Mouse (Mus musculus) intestine, embryonic 14.5 days (tissue): Measurements from ENCODE around the gene Lamc2. TPM values are rescaled to one million over a fixed set of nuclear protein-coding genes. Genes with fewer than 3 reads are reported as not detected.

ENCODE experiments used
- ATAC-seq: fragments of 200-750 bp; cut with Nextera tagmentation; replicated peaks from 2 replicates; pipeline ENCODE4 v1.8.0; 2017; ENCODE audit warnings: low read depth, moderate number of reproducible peaks, moderate TSS enrichment, moderate library complexity; ENCODE audit not compliant: low FRiP score, low TSS enrichment
- DNase-seq: peaks from one replicate; pipeline ENCODE4 v3.0.0-alpha.2; 2018; ENCODE audit warnings: low spot score
- H3K27ac ChIP-seq: fragments of 300-500 bp; sonication (generic); 2 replicates; pipeline ENCODE4 v1.5.1; 2014; ENCODE audit warnings: low read depth, mild to moderate bottlenecking, control low read depth
- H3K27me3 ChIP-seq: fragments of 300-500 bp; sonication (generic); replicated peaks from 2 replicates; pipeline ENCODE4 v1.6.1; 2014; ENCODE audit warnings: low read length, control low read depth; ENCODE audit not compliant: control insufficient read depth, insufficient read depth
- H3K36me3 ChIP-seq: fragments of 300-500 bp; sonication (generic); 2 replicates; pipeline ENCODE4 v1.6.1; 2014; ENCODE audit warnings: low read length, control low read depth; ENCODE audit not compliant: control insufficient read depth, insufficient read depth
- H3K4me1 ChIP-seq: fragments of 300-500 bp; sonication (generic); replicated peaks from 2 replicates; pipeline ENCODE4 v1.6.1; 2014; ENCODE audit warnings: low read length, control low read depth, mixed read lengths; ENCODE audit not compliant: control insufficient read depth, insufficient read depth
- H3K4me2 ChIP-seq: fragments of 300-500 bp; sonication (generic); 2 replicates; pipeline ENCODE4 v1.6.1; 2014; ENCODE audit warnings: low read length
- H3K4me3 ChIP-seq: fragments of 300-500 bp; sonication (generic); 2 replicates; pipeline ENCODE4 v1.5.1; 2014; ENCODE audit warnings: low read depth, low read length, control low read depth, mixed read lengths
- H3K9ac ChIP-seq: fragments of 300-500 bp; sonication (generic); 2 replicates; pipeline ENCODE4 v1.6.1; 2014; ENCODE audit warnings: mild to moderate bottlenecking, low read length
- H3K9me3 ChIP-seq: fragments of 300-500 bp; sonication (generic); 2 replicates; pipeline ENCODE4 v1.6.1; 2016; ENCODE audit warnings: low read length, control low read depth; ENCODE audit not compliant: control insufficient read depth
- whole genome bisulfite sequencing: fragments of 180-500 bp; shearing (Covaris S2); extraction: QIAGEN DNeasy Blood & Tissue Kit; methylation state at CpG from one replicate; pipeline ENCODE4 v1.1.7; 2014; 5-methylcytosine and 5-hydroxymethylcytosine counted together
- polyA plus RNA-seq: library from polyadenylated mRNA; unstranded; fragments of >200 nt; fragmentation: Nextera tagmentation; extraction: Ambion mirVana; gene quantifications from 2 replicates; pipeline ENCODE4 v1.2.1, GENCODE M21; 2014

The Lamc2 gene
- polyA plus RNA-seq, 1 experiment from 2014 or later = 9.2 TPM

- no peaks in the 10 kb centered on the region for H3K27me3 ChIP-seq
- ATAC-seq (no peak), DNase-seq (no peak)
- no peak overlapping the region for H3K4me3 ChIP-seq
- no peak overlapping the region for H3K4me2 ChIP-seq
- no peak overlapping the region for H3K9ac ChIP-seq
- 75% methylated on average over 11 of the region's 11 CpGs for WGBS
- no peak overlapping the region for H3K27ac ChIP-seq
- no peaks in the 10 kb centered on the region for H3K36me3 ChIP-seq
- H3K4me1 ChIP-seq = peaks cover 19% of the 10 kb centered on the region
- no peaks in the 10 kb centered on the region for H3K9me3 ChIP-seq
Observed at GRCm38 (mm10) chr1:153144021-153144420, 42.2 kb downstream of the Lamc2 start.

- DNase-seq = peak; percentile 60
- no peak overlapping the region for H3K9ac ChIP-seq
- WGBS = 19% methylated on average over 8 of the region's 8 CpGs
- peak overlapping the region; percentile 13; the same call in 1 of the 2 replicates for H3K4me2 ChIP-seq
- peaks cover 27% of the 10 kb centered on the region for H3K4me1 ChIP-seq
- H3K4me3 ChIP-seq = no peak overlapping the region
- H3K36me3 ChIP-seq = no peaks in the 10 kb centered on the region
- peak; percentile 86 for ATAC-seq
- H3K9me3 ChIP-seq = no peaks in the 10 kb centered on the region
- H3K27me3 ChIP-seq = no peaks in the 10 kb centered on the region
- H3K27ac ChIP-seq = peak overlapping the region; percentile 14; the same call in 1 of the 2 replicates
Observed at GRCm38 (mm10) chr1:153140747-153141228, 45.5 kb downstream of the Lamc2 start.

GRCm38 (mm10) chr1:153140265-153140664, 46.0 kb downstream of the Lamc2 start:
- Histone ChIP-seq H3K9ac (no peak overlapping the region), H3K36me3 (no peaks in the 10 kb centered on the region), H3K4me2 (0 out of 2 replicates have a peak overlapping the region, but pooled peaks have one; percentile 13), H3K4me3 (no peak overlapping the region), H3K9me3 (no peaks in the 10 kb centered on the region), H3K4me1 (peaks cover 27% of the 10 kb centered on the region), H3K27me3 (no peaks in the 10 kb centered on the region), H3K27ac (0 out of 2 replicates have a peak overlapping the region, but pooled peaks have one; percentile 14)
- DNase-seq (no peak), ATAC-seq (no peak)
- 59% methylated on average over 11 of the region's 11 CpGs for WGBS

GRCm38 (mm10) chr1:153139635-153140034, 46.6 kb downstream of the Lamc2 start:
- no peak overlapping the region for H3K4me3 ChIP-seq
- H3K36me3 ChIP-seq = no peaks in the 10 kb centered on the region
- peaks cover 31% of the 10 kb centered on the region for H3K4me1 ChIP-seq
- H3K4me2 ChIP-seq = no peak overlapping the region
- WGBS = 42% methylated on average over 7 of the region's 7 CpGs
- H3K27ac ChIP-seq = no peak overlapping the region
- DNase-seq = no peak
- H3K27me3 ChIP-seq = no peaks in the 10 kb centered on the region
- no peak for ATAC-seq
- H3K9me3 ChIP-seq = no peaks in the 10 kb centered on the region
- no peak overlapping the region for H3K9ac ChIP-seq

GRCm38 (mm10) chr1:153138486-153138885, 47.8 kb downstream of the Lamc2 start:
- DNase-seq (no peak), ATAC-seq (no peak)
- Histone ChIP-seq H3K9ac (no peak overlapping the region), H3K27ac (no peak overlapping the region), H3K4me1 (peaks cover 40% of the 10 kb centered on the region), H3K4me3 (no peak overlapping the region), H3K36me3 (no peaks in the 10 kb centered on the region), H3K4me2 (no peak overlapping the region), H3K9me3 (no peaks in the 10 kb centered on the region), H3K27me3 (no peaks in the 10 kb centered on the region)
- WGBS = 79% methylated on average over 5 of the region's 5 CpGs

- 59% methylated on average over 13 of the region's 13 CpGs for WGBS
- no peaks in the 10 kb centered on the region for H3K27me3 ChIP-seq
- no peak overlapping the region for H3K27ac ChIP-seq
- DNase-seq (no peak), ATAC-seq (no peak)
- H3K4me3 ChIP-seq = no peak overlapping the region
- no peaks in the 10 kb centered on the region for H3K9me3 ChIP-seq
- H3K4me2 ChIP-seq = no peak overlapping the region
- H3K4me1 ChIP-seq = peaks cover 40% of the 10 kb centered on the region
- H3K9ac ChIP-seq = no peak overlapping the region
- no peaks in the 10 kb centered on the region for H3K36me3 ChIP-seq
Observed at GRCm38 (mm10) chr1:153136647-153137046, 49.6 kb downstream of the Lamc2 start.

GRCm38 (mm10) chr1:153133865-153134781, 52.1 kb downstream of the Lamc2 start:
- H3K9me3 ChIP-seq = no peaks in the 10 kb centered on the region
- peaks cover 21% of the 10 kb centered on the region for H3K4me1 ChIP-seq
- H3K9ac ChIP-seq = no peak overlapping the region
- no peak overlapping the region for H3K4me3 ChIP-seq
- DNase-seq (peak; percentile 59), ATAC-seq (no peak)
- no peak overlapping the region for H3K4me2 ChIP-seq
- H3K27me3 ChIP-seq = no peaks in the 10 kb centered on the region
- 14% methylated on average over 9 of the region's 9 CpGs for WGBS
- H3K36me3 ChIP-seq = no peaks in the 10 kb centered on the region
- peak overlapping the region; percentile 44; the same call in 1 of the 2 replicates for H3K27ac ChIP-seq

GRCm38 (mm10) chr1:153129992-153130713, 56.1 kb downstream of the Lamc2 start:
- Histone ChIP-seq H3K27ac (no peak overlapping the region), H3K27me3 (no peaks in the 10 kb centered on the region), H3K9me3 (no peaks in the 10 kb centered on the region), H3K4me2 (no peak overlapping the region), H3K4me3 (no peak overlapping the region), H3K36me3 (no peaks in the 10 kb centered on the region), H3K9ac (no peak overlapping the region), H3K4me1 (peaks cover 13% of the 10 kb centered on the region)
- DNase-seq (no peak), ATAC-seq (no peak)
- 84% methylated on average over 11 of the region's 11 CpGs for WGBS
